Mouse (Mus musculus) MEL (cell line): ENCODE measurements at regions not wholly inside any gene's neighbourhood (a gene's known extent, or its start where the extent isn't known, plus 50 kb on each side); places are given as distances from the start of the nearest gene placed in this dataset.
A peak's percentile ranks its signal among the peaks of the same experiment; 100 is the strongest.

Experiments
- DNase-seq: peaks from one replicate; pipeline ENCODE4 v3.0.0; 2011; ENCODE audit warnings: low read depth, low spot score
- H3K27ac ChIP-seq: 2 replicates; pipeline ENCODE4 v1.5.1; 2012; ENCODE audit warnings: low read depth, mild to moderate bottlenecking, control low read depth, low read length, moderate library complexity; ENCODE audit not compliant: control insufficient read depth
- H3K27me3 ChIP-seq, 2 experiments: fragments of 150-350 bp in 1 of 2; sonication (generic) in 1 of 2; 2 replicates each; pipeline ENCODE4 v1.6.1; 2012; ENCODE audit warnings: low read length in 2 of 2, mild to moderate bottlenecking in 2 of 2, improper control_type of control experiment in 1 of 2, moderate library complexity in 1 of 2; ENCODE audit not compliant: insufficient read depth in 2 of 2, control insufficient read depth in 1 of 2
- H3K36me3 ChIP-seq, 2 experiments: 2 replicates each; pipeline ENCODE4 v1.6.1; 2012 to 2014; ENCODE audit warnings: low read length in 2 of 2, improper control_type of control experiment in 1 of 2, inconsistent platforms in 1 of 2, mild to moderate bottlenecking in 1 of 2; ENCODE audit not compliant: insufficient read depth in 2 of 2, control insufficient read depth in 1 of 2
- H3K4me1 ChIP-seq, 2 experiments: fragments of 150-350 bp in 1 of 2; sonication (generic) in 1 of 2; 2 replicates each; pipeline ENCODE4 v1.6.1; 2012; ENCODE audit warnings: low read length in 2 of 2, improper control_type of control experiment in 1 of 2, mild to moderate bottlenecking in 1 of 2; ENCODE audit not compliant: insufficient read depth in 2 of 2, control insufficient read depth in 1 of 2
- H3K4me3 ChIP-seq, 2 experiments: fragments of 150-350 bp in 1 of 2; sonication (generic) in 1 of 2; 2 replicates each; pipeline ENCODE4 v1.5.1; 2012; ENCODE audit warnings: low read depth in 2 of 2, low read length in 2 of 2, mild to moderate bottlenecking in 2 of 2, moderate library complexity in 2 of 2, control low read depth in 1 of 2, improper control_type of control experiment in 1 of 2; ENCODE audit not compliant: control insufficient read depth in 1 of 2, insufficient read depth in 1 of 2
- H3K79me2 ChIP-seq: 2 replicates; pipeline ENCODE4 v1.6.1; 2012; ENCODE audit warnings: mild to moderate bottlenecking, low read length, moderate library complexity; ENCODE audit not compliant: control insufficient read depth, poor library complexity, insufficient read depth
- H3K9ac ChIP-seq: 2 replicates; pipeline ENCODE4 v1.6.1; 2012; ENCODE audit warnings: low read depth, mild to moderate bottlenecking, control low read depth, low read length, moderate library complexity; ENCODE audit not compliant: control insufficient read depth, poor library complexity, severe bottlenecking
- H3K9me3 ChIP-seq: fragments of 150-350 bp; sonication (generic); replicated peaks from 2 replicates; pipeline ENCODE4 v1.6.1; 2012; ENCODE audit warnings: mild to moderate bottlenecking, low read length, improper control_type of control experiment, moderate library complexity; ENCODE audit not compliant: insufficient read depth
- BHLHE40 ChIP-seq: IDR thresholded peaks from 2 replicates; pipeline ENCODE4 v1.6.1; 2012; ENCODE audit warnings: low read depth, mild to moderate bottlenecking, inconsistent platforms, low read length, improper control_type of control experiment, borderline replicate concordance
- CHD1 ChIP-seq: IDR thresholded peaks from 2 replicates; pipeline ENCODE4 v1.6.1; 2012; ENCODE audit warnings: low read depth, mild to moderate bottlenecking, inconsistent platforms, low read length, improper control_type of control experiment
- CTCF ChIP-seq, 3 experiments: IDR thresholded peaks in 2 of 3; conservative IDR thresholded peaks in 1 of 3; 2 replicates each; pipeline ENCODE4 v1.5.1; 2011 to 2012; ENCODE audit warnings: low read length in 3 of 3, low read depth in 2 of 3, mild to moderate bottlenecking in 2 of 3, improper control_type of control experiment in 1 of 3, inconsistent platforms in 1 of 3, mixed read lengths in 1 of 3, moderate library complexity in 1 of 3; ENCODE audit not compliant: control insufficient read depth in 1 of 3, insufficient read depth in 1 of 3, poor library complexity in 1 of 3, severe bottlenecking in 1 of 3
- ETS1 ChIP-seq: IDR thresholded peaks from 2 replicates; pipeline ENCODE4 v1.6.1; 2012; ENCODE audit warnings: low read depth, mild to moderate bottlenecking, inconsistent platforms, low read length, improper control_type of control experiment, moderate library complexity
- KAT2A ChIP-seq: conservative IDR thresholded peaks from 2 replicates; pipeline ENCODE4 v1.6.1; 2012; ENCODE audit warnings: low read depth, low read length, improper control_type of control experiment, inconsistent platforms
- MYB ChIP-seq: IDR thresholded peaks from 2 replicates; pipeline ENCODE4 v1.6.1; 2011; ENCODE audit warnings: mild to moderate bottlenecking, low read depth, low read length, improper control_type of control experiment
- MYC ChIP-seq: IDR thresholded peaks from 2 replicates; pipeline ENCODE4 v1.6.1; 2011; ENCODE audit warnings: low read depth, mild to moderate bottlenecking, low read length, improper control_type of control experiment, moderate library complexity
- NRF1 ChIP-seq: IDR thresholded peaks from 2 replicates; pipeline ENCODE4 v1.6.1; 2014; ENCODE audit warnings: low read depth, mild to moderate bottlenecking, inconsistent platforms, low read length, improper control_type of control experiment, moderate library complexity; ENCODE audit not compliant: poor library complexity, insufficient read depth, severe bottlenecking
- RAD21 ChIP-seq: IDR thresholded peaks from 2 replicates; pipeline ENCODE4 v1.6.1; 2011; ENCODE audit warnings: mild to moderate bottlenecking, low read depth, low read length, improper control_type of control experiment
- SIN3A ChIP-seq: IDR thresholded peaks from 2 replicates; pipeline ENCODE4 v1.6.1; 2012; ENCODE audit warnings: low read length, improper control_type of control experiment, inconsistent platforms
- SMC3 ChIP-seq: IDR thresholded peaks from 2 replicates; pipeline ENCODE4 v1.6.1; 2011; ENCODE audit warnings: low read depth, low read length, improper control_type of control experiment
- ZC3H11A ChIP-seq: IDR thresholded peaks from 2 replicates; pipeline ENCODE4 v1.6.1; 2012; ENCODE audit warnings: low read depth, mild to moderate bottlenecking, inconsistent platforms, low read length, improper control_type of control experiment
- ZNF384 ChIP-seq: IDR thresholded peaks from 2 replicates; pipeline ENCODE4 v1.6.1; 2012; ENCODE audit warnings: low read depth, mild to moderate bottlenecking, inconsistent platforms, low read length, improper control_type of control experiment

DNA sequence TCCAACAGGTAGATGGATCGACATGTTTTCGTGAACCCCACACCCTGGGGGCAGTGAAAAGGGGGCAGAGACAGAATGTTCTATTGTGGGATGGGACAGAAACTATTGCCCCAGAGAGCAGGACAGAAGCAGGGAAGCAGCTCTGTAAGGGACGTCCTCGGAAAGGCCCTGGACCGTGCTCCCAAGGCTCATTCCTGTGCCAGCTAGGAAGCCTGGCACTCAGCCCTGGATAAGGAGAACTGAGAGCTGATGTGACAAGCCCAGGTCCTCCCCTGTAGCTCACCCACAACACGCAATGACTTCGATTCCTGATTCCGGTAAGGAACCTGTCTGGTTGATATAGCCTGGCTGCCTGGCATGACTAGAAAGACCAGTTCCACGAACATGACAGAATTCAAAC lies 95.7 kb upstream of the Tmem150c start:
- no peak for DNase-seq
- Histone ChIP-seq H3K4me3 (no peak overlapping the region), H3K27me3 (no peaks in the 10 kb centered on the region), H3K9ac (no peak overlapping the region), H3K36me3 (no peaks in the 10 kb centered on the region), H3K9me3 (no peaks in the 10 kb centered on the region), H3K27ac (no peak overlapping the region), H3K79me2 (no peaks in the 10 kb centered on the region), H3K4me1 (peaks cover 0 to 3% of the 10 kb centered on the region in 2 experiments; a peak in 1 of 4 replicates)
- TF ChIP-seq ETS1 (no peak), SIN3A (no peak)

DNA sequence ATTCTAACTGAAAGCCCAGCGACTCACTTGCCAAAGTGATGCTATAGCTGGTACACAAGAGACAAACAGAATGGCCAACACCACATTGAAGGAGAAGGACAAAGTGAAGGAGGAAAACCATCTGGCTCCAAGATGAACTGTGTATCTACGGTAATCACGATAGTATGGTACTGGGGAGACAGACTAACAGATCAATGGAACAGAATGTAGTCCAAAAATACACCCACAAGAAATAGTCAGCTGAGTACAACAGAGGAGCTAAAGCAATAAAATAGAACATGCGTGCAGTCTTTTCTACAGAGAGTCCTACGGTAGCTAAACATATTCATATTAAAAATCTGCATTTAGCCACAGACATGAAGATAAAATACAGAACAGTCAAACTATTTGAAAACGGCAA lies 92.4 kb upstream of the Tmem150c start:
- no peak overlapping the region for H3K27ac ChIP-seq

DNA sequence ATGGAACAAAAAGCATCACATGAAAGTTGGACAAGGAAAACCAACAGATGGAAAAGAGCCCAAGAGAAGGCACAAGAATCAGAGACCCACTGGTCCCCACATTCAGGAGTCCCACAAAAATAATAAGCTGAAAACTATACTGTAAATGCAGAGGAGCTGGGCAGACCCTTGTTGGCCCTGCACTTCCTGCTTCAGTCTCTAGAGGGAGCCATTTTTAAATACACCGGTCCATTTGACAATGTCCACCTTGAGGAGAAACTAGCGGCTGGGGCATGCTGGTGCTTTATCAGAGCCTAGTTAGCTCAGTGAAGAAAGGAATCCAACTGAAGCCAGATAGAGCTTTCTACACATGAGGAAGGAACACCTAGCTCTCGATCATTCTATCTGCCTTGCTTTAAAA lies 90.1 kb upstream of the Tmem150c start:
- no peaks in the 10 kb centered on the region for H3K36me3 ChIP-seq
- DNase-seq: peak; percentile 61
- H3K9ac ChIP-seq: no peak overlapping the region
- H3K79me2 ChIP-seq: no peaks in the 10 kb centered on the region
- no peaks in the 10 kb centered on the region; a peak in 1 of 4 replicates for H3K4me1 ChIP-seq
- H3K27me3 ChIP-seq: no peaks in the 10 kb centered on the region
- H3K9me3 ChIP-seq: no peaks in the 10 kb centered on the region
- no peak overlapping the region for H3K4me3 ChIP-seq
- TF ChIP-seq MYC: no peak
- 0 out of 2 replicates have a peak, but pooled peaks have one; percentile 19 for TF ChIP-seq ZC3H11A
- no peak for TF ChIP-seq MYB
- no peak for TF ChIP-seq NRF1
- peak; percentile 58 to 80 (median 69) for TF ChIP-seq CTCF (IDR thresholded peaks at IDR 0.05 in 2 of 3, conservative IDR thresholded peaks at IDR 0.05 in 1 of 3; ENCODE audit: control insufficient read depth in 1 of 3, insufficient read depth in 1 of 3, low read depth in 2 of 3, low read length in 3 of 3, poor library complexity in 1 of 3, severe bottlenecking in 1 of 3)
- peak; percentile 45 for TF ChIP-seq RAD21
- peak; percentile 55 for TF ChIP-seq SMC3
- TF ChIP-seq KAT2A: no peak
- TF ChIP-seq, all 39 proteins: peak for 4
- no peak overlapping the region for H3K27ac ChIP-seq

More for the DNA sequence above, 92.4 kb upstream of the Tmem150c start:
- Histone ChIP-seq H3K4me1 (no peaks in the 10 kb centered on the region), H3K9me3 (no peaks in the 10 kb centered on the region), H3K4me3 (no peak overlapping the region), H3K36me3 (no peaks in the 10 kb centered on the region), H3K9ac (no peak overlapping the region), H3K27me3 (no peaks in the 10 kb centered on the region), H3K79me2 (no peaks in the 10 kb centered on the region)
- TF ChIP-seq CHD1: no peak
- TF ChIP-seq MYB: no peak
- no peak for TF ChIP-seq ZNF384
- no peak for TF ChIP-seq BHLHE40
- DNase-seq: no peak
